Mouse (Mus musculus): ENCODE data around the gene Gm20662.

The Gm20662 gene

DNA sequence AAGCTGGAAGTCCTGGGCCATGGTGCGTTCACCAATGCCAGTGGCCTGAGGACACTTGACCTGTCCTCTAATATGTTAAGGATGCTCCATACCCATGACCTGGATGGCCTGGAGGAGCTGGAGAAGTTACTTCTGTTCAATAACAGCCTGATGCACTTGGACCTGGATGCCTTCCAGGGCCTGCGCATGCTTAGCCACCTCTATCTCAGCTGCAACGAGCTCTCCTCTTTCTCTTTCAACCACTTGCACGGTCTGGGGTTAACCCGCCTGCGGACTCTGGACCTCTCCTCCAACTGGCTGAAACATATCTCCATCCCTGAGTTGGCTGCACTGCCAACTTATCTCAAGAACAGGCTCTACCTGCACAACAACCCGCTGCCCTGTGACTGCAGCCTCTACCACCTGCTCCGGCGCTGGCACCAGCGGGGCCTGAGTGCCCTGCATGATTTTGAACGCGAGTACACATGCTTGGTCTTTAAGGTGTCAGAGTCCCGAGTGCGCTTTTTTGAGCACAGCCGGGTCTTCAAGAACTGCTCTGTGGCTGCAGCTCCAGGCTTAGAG, 57.6 kb downstream of the Gm20662 start:
- DNase-seq (ENCODE audit: low spot score in 2 of 2): no peak

DNA sequence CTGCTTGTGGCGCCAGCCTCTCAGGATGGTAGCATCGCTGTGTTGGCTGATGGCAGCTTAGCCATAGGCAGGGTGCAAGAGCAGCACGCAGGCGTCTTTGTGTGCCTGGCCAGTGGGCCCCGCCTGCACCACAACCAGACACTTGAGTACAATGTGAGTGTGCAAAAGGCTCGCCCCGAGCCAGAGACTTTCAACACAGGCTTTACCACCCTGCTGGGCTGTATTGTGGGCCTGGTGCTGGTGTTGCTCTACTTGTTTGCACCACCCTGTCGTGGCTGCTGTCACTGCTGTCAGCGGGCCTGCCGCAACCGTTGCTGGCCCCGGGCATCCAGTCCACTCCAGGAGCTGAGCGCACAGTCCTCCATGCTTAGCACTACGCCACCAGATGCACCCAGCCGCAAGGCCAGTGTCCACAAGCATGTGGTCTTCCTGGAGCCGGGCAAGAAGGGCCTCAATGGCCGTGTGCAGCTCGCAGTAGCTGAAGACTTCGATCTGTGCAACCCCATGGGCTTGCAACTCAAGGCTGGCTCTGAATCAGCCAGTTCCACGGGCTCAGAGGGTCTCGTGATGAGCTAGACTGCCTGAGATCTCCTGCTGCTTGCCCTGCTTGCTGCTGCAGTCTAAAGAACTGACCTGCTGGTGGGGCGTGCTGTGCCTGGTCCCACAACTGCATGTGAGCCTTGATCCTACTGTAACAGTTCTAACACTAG, 58.3 kb downstream of the Gm20662 start:
- no peak for DNase-seq (ENCODE audit: low spot score in 2 of 2)

DNA sequence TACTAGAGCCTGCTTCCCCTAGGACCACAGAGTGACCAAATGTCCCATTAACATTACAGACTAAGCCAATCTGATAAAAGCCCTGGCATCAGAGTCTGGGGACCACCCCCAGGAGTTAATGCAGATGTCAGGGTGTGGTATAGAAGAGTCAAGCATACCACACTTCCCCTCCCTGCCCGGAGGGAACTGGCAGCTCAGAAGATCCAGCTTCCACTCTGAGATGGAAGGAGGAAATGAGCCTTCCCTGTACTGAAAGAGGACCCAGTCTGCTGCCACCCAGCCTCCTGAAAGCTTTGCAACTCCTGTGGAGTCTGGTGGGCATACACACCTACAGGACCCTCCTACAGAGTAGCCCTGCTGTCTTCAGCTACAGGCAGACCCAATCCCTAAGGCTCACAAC, 58.9 kb downstream of the Gm20662 start:
- DNase-seq (ENCODE audit: low spot score in 2 of 2): no peak

DNA sequence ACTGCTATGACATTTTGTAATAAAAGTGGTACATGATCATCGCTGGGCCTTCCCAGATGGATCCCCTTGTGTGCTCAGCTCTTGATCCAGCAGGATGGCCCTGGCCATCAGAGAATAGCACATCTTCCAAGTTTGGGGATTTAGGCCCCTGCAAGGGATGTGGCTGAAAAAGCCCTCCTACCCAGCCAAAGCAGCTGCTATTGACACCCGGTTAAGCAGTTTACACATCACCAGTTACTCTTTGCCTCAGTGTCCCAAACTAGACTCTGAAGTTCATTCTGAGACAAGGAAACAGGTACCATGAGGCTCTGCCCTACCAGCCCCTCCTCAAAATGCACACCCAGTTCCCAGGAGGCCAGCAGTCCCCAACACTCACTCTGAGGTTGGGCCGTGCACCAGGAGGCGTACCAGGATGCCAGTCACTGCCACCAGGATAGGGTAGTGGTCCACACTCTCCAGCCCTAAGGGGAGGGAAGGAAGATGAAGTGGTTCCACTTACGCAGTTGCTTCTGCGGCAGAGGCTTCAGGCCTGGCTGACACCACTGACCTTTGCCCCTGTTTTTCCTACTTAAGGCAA, 59.6 kb downstream of the Gm20662 start:
- no peak for DNase-seq (ENCODE audit: low spot score in 2 of 2)

DNA sequence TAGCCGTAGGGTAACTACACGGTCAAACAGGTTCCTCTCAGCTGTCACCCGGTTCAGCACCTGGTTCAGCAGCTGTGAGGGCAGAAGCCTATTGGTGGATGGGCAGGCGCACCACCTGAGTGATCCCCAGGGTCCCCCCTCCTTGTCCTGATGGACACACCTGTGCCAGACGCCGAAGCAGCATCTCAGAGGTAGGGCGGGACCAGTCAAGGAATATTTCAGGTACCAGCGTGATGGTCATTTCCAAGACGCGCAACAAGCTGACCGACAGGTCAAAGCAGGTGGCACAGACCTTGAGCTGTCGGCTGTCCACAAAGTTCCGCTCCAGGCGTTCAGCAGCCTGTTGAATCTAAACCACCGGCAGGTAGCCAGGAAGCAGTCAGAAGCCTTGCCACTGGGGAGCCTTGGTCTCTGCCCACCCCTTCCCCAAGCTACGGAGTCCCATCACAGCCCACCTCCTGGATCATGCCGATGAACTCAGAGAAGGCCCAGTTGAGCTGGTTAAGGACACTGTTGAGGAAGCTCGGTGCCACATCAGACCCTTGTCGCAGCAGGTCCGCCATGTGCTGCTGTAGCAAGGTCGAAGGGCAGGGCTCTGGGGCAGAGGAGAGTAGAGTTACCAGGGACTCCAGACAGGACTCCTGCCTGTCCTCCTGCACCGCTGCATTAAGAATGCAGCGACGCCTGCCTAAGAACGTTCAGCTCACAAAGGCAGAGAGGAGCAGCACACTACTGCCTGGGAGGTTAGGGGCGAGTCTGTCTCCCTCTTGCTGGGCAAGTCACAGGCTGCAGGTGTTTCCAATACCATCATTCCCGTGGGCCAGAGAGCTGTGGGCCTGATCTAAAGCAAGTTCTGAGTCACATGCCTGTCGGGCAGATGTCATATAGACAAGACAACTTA, 60.5 kb downstream of the Gm20662 start:
- no peak for DNase-seq (ENCODE audit: low spot score in 2 of 2)

DNA sequence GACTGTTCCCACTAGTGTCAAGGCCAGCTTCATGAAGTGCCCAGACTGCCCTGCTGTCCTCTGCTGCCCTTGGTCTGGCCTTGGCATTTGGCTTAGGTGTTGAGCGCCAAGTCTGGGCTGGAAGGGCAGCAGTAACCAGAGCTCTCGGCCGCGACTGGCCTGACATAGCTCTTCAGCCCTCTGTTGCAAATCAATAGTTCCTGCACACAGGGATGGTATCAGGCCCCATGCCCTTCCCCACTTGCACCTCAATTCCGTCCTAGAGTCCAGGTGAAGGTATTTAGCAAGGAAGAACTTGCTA, 61.1 kb downstream of the Gm20662 start:
- no peak for DNase-seq (ENCODE audit: low spot score in 2 of 2)

DNA sequence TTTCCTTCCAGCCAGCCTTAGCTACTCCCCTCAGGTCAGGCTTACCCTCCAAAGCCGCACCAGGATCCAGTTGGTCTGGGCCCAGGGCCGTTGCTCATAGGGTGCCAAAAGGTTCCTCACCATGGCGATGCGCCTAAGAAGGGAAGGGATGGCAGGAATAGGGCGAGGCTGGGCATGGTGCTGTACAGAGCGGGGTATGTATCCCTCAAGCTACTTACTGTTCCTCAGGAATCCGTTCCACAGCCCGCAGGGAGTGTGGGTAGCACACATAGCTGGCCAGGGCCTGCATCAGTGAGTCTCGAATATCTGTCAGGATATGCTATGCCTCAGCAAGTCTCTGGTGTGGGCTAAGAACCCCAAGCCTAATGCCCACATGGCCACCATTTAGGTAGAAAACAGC, 62.1 kb downstream of the Gm20662 start:
- no peak for DNase-seq (ENCODE audit: low spot score in 2 of 2)

DNA sequence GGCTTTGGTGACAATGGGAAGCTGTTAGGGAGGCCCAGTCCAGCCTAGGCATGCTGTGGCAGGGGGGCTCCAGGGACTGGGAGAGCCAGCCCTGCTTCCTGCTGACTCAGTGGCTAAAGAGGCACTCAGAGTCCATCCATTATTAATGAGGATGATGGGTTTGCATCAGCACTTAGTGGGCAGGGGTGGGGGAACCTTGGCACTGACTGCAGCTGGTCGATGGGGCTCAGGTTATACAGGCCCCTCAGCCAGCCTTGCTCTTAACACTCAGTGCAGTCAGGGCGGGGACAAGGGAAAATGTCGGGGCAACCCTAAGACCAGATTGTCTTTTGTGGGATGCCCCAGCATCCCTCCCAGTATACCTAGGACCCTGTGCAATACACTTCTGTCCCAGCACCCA, 66.0 kb downstream of the Gm20662 start:
- DNase-seq (ENCODE audit: low spot score in 2 of 2): no peak

DNA sequence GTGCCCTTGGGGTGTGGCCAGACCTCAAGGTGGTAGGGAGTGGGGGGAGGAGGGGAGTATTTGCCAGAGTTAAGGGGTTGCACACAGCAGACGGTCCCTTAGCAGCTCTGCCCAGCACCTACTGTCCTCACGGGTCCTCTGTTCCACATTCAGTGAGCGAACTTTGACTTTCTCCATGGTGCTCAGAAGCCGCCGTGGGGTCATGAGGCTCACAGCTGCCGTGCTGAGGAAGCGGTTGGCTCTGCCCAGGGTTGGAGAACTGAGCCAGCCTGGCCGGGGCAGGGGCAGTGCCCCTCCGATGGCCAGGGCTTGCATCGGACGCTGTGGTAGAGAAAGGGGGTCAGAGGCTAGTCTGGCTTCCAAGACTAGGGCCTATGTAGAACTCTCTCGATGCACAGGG, 67.2 kb downstream of the Gm20662 start:
- DNase-seq (ENCODE audit: low spot score in 2 of 2): no peak

DNA sequence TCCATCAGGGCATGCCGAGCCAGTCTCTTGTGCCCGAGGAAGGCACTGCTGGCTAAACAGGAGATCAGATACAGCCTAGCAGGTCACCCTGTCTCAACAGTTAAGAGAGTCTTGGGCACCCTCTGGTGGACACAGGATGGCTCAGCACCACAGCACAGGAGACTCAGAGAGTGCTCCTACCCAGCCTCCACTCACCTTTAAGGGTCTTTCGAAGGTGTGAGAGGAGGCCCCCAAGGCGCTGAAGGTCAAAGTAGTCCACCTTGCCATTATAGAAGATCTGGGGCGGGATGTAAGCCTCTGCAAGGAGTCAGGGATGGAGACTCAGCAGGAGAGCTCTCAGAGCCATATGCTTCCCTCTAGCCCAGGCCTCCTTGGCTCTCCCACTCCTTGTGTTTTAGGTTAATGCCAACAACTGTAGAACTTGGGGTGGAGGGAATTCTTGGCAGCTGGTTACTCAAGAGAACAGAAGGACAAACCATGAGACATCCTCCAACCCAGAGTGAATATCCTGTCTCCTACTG, 69.4 kb downstream of the Gm20662 start:
- DNase-seq (ENCODE audit: low spot score in 2 of 2): peak in 1 of 2 experiments; percentile 66

DNA sequence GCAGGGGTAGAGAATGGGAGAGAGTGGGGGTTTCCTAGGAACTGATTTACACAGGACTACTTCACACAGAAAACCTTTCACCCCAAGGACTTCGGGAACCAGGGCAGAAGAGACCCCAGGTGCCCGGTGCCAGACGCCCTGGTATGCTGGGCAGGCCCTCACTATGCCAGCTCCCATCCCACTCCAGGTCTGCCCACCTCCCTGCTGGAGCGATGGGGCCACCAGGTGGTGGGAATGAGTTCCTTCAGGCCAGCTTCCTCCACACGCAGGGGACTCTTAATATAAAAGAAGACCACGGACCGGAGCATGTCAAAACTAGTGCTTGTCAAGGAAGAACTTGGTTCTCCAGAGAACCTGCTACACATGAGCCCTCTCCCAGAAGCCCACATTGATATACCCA, 71.0 kb downstream of the Gm20662 start:
- DNase-seq (ENCODE audit: low spot score in 2 of 2): no peak

DNA sequence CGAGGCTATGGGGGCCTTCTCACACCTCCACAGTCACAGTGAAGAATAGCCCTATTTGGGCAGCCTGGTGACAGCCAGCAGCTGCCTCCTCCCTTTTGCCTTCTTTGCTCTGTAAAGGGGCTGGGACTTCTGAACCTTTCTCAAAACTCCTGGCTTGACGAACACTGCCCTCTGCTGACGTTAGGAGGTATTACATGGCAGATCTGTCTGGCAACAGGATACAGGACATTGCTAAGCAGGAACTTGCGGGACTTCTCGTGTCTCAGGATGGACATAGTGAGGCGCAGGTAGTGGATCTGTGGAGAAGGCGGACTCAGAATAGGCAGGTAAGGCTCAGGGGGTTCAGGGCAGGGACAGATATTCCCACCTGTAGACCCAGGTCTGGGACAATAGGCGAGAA, 71.8 kb downstream of the Gm20662 start:
- DNase-seq (ENCODE audit: low spot score in 2 of 2): peak in 1 of 2 experiments; percentile 81

DNA sequence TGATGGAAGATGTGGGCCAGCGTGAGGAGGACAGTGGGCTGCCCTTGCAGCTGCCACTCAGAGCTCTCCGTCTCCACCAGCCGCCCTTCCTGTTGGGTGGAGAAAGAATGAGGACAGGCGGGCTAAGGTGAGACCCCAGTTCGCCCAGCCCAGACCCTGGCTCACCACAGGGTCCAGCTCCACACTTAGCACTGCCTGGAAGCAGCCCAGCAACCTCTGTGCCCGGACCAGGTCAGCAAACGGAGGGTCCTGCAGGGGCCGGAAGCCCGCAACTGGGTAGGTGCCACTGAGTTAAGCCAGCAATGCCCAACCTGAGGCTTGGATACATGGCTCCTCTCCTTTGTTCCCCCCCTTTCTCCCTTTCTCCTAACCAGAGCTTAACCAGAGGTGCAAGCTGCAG, 72.9 kb downstream of the Gm20662 start:
- DNase-seq (ENCODE audit: low spot score in 2 of 2): no peak

DNA sequence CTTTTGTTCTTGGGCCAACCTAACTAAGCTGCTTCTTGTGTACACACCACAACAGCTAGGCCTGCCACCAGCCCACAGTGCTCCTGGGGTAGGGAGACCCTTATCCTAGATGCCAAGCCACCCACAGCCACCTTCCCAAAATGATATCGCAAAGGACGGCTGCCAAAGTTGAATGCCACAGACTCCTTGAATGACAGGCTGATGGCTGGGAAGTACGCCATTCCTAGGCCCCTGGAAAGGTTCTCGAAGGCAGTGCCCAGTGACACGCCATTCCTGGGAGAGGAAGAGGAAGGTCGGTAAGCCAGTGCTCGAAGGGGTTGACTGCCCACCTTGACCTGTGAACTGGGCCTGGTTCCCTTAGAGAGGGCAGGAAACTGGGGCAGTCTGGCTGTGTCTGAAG, 73.4 kb downstream of the Gm20662 start:
- DNase-seq (ENCODE audit: low spot score in 2 of 2): no peak

DNA sequence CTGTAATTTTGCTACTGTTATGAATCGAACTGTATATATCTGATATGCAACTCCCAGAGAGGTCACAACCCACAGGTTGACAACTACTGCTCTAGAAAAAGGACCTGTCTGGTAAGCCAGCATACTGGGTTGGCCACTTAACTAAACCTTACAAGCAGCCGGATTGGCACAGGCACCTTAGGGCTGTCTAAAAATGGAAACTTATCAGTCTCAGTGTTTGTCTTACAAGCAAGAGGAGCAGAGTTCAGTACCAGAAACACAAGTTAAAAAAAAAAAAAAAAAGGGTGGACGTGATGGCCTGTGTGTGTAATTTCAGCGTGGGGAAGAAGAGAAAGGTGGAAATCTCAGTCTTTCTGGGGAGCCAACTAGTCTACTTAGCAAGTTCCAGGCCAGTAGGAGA, 75.7 kb downstream of the Gm20662 start:
- no peak for DNase-seq (ENCODE audit: low spot score in 2 of 2)

DNA sequence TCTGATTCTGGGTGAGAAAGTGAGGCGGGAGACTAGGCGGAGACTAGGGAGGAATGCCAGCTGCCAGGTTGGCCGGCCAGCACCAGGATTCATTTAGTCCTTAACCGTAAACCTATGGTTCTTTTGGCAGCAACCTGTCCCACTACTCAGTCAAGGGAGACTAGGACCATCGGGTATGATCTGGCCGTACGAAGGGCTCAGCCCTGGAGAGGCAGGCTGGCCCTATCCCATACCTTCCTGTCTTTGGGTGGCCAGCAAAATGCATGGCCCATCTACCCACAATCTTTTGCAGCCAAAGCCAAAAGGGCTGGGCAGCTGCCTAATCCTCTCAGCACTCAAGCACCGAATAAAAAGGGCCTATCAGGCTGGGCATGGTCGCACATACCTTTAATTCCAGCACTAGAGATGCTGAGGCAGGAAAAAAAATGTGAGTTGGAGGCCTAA, 76.4 kb downstream of the Gm20662 start:
- no peak for DNase-seq (ENCODE audit: low spot score in 2 of 2)

DNA sequence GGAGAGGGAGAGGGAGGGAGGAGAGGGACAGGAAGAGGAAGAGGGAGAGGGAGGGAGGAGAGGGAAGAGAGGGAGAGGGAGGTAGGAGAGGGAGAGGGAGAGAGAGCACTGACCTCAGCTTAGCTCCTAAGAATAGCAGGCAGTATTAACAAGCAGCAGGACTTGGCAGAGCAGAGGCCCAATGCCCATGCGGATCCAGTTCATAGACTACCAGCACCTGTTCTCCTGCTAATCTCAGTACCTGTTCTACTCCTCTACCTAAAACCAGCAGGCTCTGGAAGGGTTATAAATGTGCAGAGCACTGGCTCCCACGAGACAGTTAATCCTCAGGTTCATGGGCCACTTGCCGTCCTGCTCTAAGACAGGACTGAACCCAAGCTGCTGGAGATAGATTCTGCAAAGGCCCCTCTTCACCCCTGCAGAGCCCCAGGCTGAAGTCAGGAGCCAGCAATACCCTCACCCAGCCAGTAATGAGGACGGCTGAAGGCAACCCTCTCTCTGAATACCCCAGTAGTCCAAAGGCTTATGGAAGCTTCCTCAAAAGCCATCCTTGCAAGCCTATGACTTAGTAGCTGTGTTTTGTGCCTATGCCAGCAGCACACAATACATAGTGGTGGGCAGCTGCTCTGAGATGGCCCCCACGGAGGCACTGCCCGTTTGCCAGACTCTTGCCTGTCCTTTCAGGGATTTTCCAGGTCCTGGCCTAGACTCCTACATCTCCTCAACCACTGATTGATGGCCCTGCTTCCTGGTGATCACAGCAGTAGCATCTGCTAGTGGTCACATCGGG, 77.2 kb downstream of the Gm20662 start:
- no peak for DNase-seq (ENCODE audit: low spot score in 2 of 2)

DNA sequence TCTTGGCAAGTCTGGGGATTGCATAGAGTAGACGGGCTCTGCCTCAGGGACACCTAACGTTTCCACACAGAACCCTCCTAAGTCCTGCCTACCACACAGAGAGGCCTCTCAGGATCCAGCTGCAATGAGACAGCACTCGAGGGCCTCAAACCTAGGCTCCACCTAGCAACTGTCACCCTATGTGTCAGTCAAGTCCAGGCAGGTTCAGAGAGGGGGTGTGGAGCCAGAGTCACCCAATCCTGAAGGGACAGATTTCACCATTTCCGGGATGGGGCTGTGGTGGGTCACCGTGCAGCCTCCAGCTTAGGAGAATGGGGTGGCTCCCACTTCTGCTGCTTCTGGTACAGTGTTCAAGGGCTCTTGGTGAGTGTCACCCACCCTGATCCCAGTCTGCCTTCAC, 84.0 kb downstream of the Gm20662 start, which contains the start of gene Mst1:
Gene Mst1 (plus strand): TSS at position 269 of the 400 bp plus-strand sequence.
- no peak for DNase-seq (ENCODE audit: low spot score in 2 of 2)

DNA sequence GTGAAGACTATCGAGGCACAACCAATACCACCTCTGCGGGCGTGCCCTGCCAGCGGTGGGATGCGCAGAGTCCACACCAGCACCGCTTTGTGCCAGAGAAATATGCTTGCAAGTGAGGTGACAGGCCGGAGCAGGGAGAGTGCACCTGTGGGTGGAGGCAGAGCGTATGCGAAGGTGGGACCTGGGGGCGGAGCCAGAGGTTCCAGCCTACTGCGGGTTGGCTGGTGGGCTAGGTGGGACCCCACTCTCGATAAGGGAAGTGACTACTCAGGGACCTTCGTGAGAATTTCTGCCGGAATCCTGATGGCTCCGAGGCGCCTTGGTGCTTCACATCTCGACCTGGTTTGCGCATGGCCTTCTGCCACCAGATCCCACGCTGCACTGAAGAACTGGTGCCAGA, 86.4 kb downstream of the Gm20662 start:
- DNase-seq (ENCODE audit: low spot score in 2 of 2): no peak

DNA sequence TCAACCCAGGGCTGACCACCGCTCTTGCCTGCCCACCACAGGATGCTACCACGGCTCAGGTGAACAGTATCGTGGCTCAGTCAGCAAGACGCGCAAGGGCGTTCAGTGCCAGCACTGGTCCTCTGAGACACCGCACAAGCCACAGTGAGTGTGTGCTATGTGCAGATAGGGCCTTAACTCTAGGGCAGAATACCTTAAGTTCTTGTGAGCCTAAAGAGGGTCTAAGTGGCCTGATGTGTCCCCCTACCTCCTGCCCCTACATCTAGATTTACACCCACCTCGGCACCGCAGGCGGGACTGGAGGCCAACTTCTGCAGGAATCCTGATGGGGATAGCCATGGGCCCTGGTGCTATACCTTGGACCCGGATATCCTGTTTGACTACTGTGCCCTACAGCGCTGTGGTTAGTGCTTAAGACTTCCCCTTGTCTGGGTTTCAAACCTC, 86.9 kb downstream of the Gm20662 start, which contains the start of gene Rnf123:
Gene Rnf123 (minus strand): TSS at position 359 of the 444 bp plus-strand sequence.
- no peak for DNase-seq (ENCODE audit: low spot score in 2 of 2)

DNA sequence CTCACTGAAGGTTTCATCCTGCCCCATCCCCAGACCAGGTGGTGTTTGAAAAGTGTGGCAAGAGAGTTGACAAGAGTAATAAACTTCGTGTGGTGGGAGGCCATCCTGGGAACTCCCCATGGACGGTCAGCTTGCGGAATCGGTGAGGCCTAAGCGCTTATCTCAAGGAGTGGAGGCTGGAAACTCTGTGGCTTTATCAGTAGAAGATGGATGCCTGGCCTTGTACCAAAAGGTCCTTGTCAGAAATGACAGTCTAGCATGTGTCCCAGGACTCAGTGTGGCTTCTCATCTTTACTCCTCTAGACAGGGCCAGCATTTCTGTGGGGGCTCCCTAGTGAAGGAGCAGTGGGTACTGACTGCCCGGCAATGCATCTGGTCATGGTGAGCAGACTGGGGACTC, 87.4 kb downstream of the Gm20662 start:
- no peak for DNase-seq (ENCODE audit: low spot score in 2 of 2)
